Mouse (Mus musculus) midbrain, embryonic 11.5 days (tissue): ENCODE results near the gene Scube1. TPM values are rescaled to one million over a fixed set of nuclear protein-coding genes. Genes with fewer than 3 reads are reported as not detected.

ENCODE experiments used
- ATAC-seq: fragments of 200-750 bp; cut with Nextera tagmentation; 2 replicates; pipeline ENCODE4 v1.8.0; 2017; ENCODE audit warnings: moderate TSS enrichment, moderate library complexity; ENCODE audit not compliant: low FRiP score
- DNase-seq: peaks from one replicate; pipeline ENCODE4 v3.0.0; 2015; ENCODE audit warnings: low spot score; ENCODE audit errors: missing footprints
- H3K27ac ChIP-seq: fragments of 300-500 bp; sonication (generic); 2 replicates; pipeline ENCODE4 v1.5.1; 2014; ENCODE audit warnings: low read depth, low read length
- H3K27me3 ChIP-seq: fragments of 300-500 bp; sonication (generic); 2 replicates; pipeline ENCODE4 v1.6.1; 2014; ENCODE audit warnings: mild to moderate bottlenecking, low read length, moderate library complexity, mixed read lengths; ENCODE audit not compliant: control insufficient read depth, insufficient read depth
- H3K36me3 ChIP-seq: fragments of 300-500 bp; sonication (generic); 2 replicates; pipeline ENCODE4 v1.6.1; 2014; ENCODE audit warnings: mild to moderate bottlenecking, low read length, moderate library complexity, mixed read lengths; ENCODE audit not compliant: control insufficient read depth, insufficient read depth
- H3K4me1 ChIP-seq: fragments of 300-500 bp; sonication (generic); 2 replicates; pipeline ENCODE4 v1.6.1; 2014; ENCODE audit warnings: low read length; ENCODE audit not compliant: control insufficient read depth, insufficient read depth
- H3K4me2 ChIP-seq: fragments of 300-500 bp; sonication (generic); 2 replicates; pipeline ENCODE4 v1.6.1; 2014; ENCODE audit warnings: mild to moderate bottlenecking, moderate library complexity
- H3K4me3 ChIP-seq: fragments of 300-500 bp; sonication (generic); 2 replicates; pipeline ENCODE4 v1.5.1; 2014; ENCODE audit warnings: low read depth, low read length
- H3K9ac ChIP-seq: fragments of 300-500 bp; sonication (generic); 2 replicates; pipeline ENCODE4 v1.6.1; 2014; ENCODE audit warnings: low read length
- H3K9me3 ChIP-seq: fragments of 300-500 bp; sonication (generic); 2 replicates; pipeline ENCODE4 v1.6.1; 2016; ENCODE audit warnings: low read length; ENCODE audit not compliant: control insufficient read depth
- WGBS: fragments of 180-500 bp; shearing (Covaris S2); extraction: QIAGEN DNeasy Blood & Tissue Kit; methylation state at CpG from one replicate; pipeline ENCODE4 v1.1.7; 2014; 5-methylcytosine and 5-hydroxymethylcytosine counted together
- polyA plus RNA-seq: library from polyadenylated mRNA; unstranded; fragments of >200 nt; fragmentation: Nextera tagmentation; extraction: Ambion mirVana; gene quantifications from 2 replicates; pipeline ENCODE4 v1.2.1, GENCODE M21; 2014

The Scube1 gene
- polyA plus RNA-seq, 1 experiment from 2014 or later = 31.4 TPM

- no peak overlapping the region for H3K4me2 ChIP-seq
- H3K4me1 ChIP-seq = no peaks in the 10 kb centered on the region
- no peak overlapping the region for H3K9ac ChIP-seq
- H3K4me3 ChIP-seq = no peak overlapping the region
- no peaks in the 10 kb centered on the region for H3K9me3 ChIP-seq
- peaks cover 22% of the 10 kb centered on the region for H3K36me3 ChIP-seq
- DNase-seq = no peak
- H3K27me3 ChIP-seq = no peaks in the 10 kb centered on the region
- WGBS = 94% methylated on average over 6 of the region's 6 CpGs
- no peak overlapping the region for H3K27ac ChIP-seq
- ATAC-seq = no peak
Measured at GRCm38 (mm10) chr15:83574731-83575351, 150.0 kb downstream of the Scube1 start.

- H3K4me2 ChIP-seq = no peak overlapping the region
- DNase-seq (no peak), ATAC-seq (no peak)
- H3K27me3 ChIP-seq = no peaks in the 10 kb centered on the region
- no peak overlapping the region for H3K4me3 ChIP-seq
- no peak overlapping the region for H3K27ac ChIP-seq
- WGBS = 97% methylated on average over 12 of the region's 12 CpGs
- H3K36me3 ChIP-seq = peaks cover 17% of the 10 kb centered on the region
- no peak overlapping the region for H3K9ac ChIP-seq
- H3K9me3 ChIP-seq = no peaks in the 10 kb centered on the region
- no peaks in the 10 kb centered on the region for H3K4me1 ChIP-seq
Measured at GRCm38 (mm10) chr15:83573606-83574005, 151.2 kb downstream of the Scube1 start.

- 88% methylated on average over 4 of the region's 4 CpGs for WGBS
- DNase-seq (no peak), ATAC-seq (no peak)
- H3K4me1 ChIP-seq = no peaks in the 10 kb centered on the region
- no peak overlapping the region for H3K4me3 ChIP-seq
- no peaks in the 10 kb centered on the region for H3K9me3 ChIP-seq
- no peak overlapping the region for H3K4me2 ChIP-seq
- no peak overlapping the region for H3K9ac ChIP-seq
- no peaks in the 10 kb centered on the region; the same call in 1 of the 2 replicates for H3K27me3 ChIP-seq
- H3K27ac ChIP-seq = no peak overlapping the region
- H3K36me3 ChIP-seq = 0 out of 2 replicates have a peak, but pooled peaks cover 10% of the 10 kb centered on the region
Measured at GRCm38 (mm10) chr15:83572132-83572531, 152.7 kb downstream of the Scube1 start.

GRCm38 (mm10) chr15:83571636-83572035, 153.2 kb downstream of the Scube1 start:
- Histone ChIP-seq H3K4me3 (no peak overlapping the region), H3K4me1 (no peaks in the 10 kb centered on the region), H3K9ac (no peak overlapping the region), H3K27ac (no peak overlapping the region), H3K4me2 (no peak overlapping the region), H3K9me3 (no peaks in the 10 kb centered on the region), H3K27me3 (no peaks in the 10 kb centered on the region; the same call in 1 of the 2 replicates), H3K36me3 (0 out of 2 replicates have a peak, but pooled peaks cover 10% of the 10 kb centered on the region)
- 85% methylated on average over 5 of the region's 5 CpGs for WGBS
- no peak for DNase-seq
- ATAC-seq = no peak

- ATAC-seq = no peak
- no peak overlapping the region for H3K27ac ChIP-seq
- no peak overlapping the region for H3K9ac ChIP-seq
- H3K36me3 ChIP-seq = 0 out of 2 replicates have a peak, but pooled peaks cover 5% of the 10 kb centered on the region
- H3K4me2 ChIP-seq = no peak overlapping the region
- no peaks in the 10 kb centered on the region for H3K4me1 ChIP-seq
- H3K27me3 ChIP-seq = no peaks in the 10 kb centered on the region; the same call in 1 of the 2 replicates
- no peak for DNase-seq
- H3K4me3 ChIP-seq = no peak overlapping the region
- no peaks in the 10 kb centered on the region for H3K9me3 ChIP-seq
- WGBS = 73% methylated on average over 2 of the region's 2 CpGs
Measured at GRCm38 (mm10) chr15:83570641-83571040, 154.2 kb downstream of the Scube1 start.

- H3K4me1 ChIP-seq = no peaks in the 10 kb centered on the region
- H3K27me3 ChIP-seq = no peaks in the 10 kb centered on the region; the same call in 1 of the 2 replicates
- DNase-seq (no peak), ATAC-seq (no peak)
- H3K27ac ChIP-seq = no peak overlapping the region
- WGBS = 55% methylated on average over 11 of the region's 11 CpGs
- H3K36me3 ChIP-seq = 0 out of 2 replicates have a peak, but pooled peaks cover 2% of the 10 kb centered on the region
- H3K9ac ChIP-seq = no peak overlapping the region
- no peak overlapping the region for H3K4me3 ChIP-seq
- no peaks in the 10 kb centered on the region for H3K9me3 ChIP-seq
- no peak overlapping the region for H3K4me2 ChIP-seq
Measured at GRCm38 (mm10) chr15:83569682-83570081, 155.1 kb downstream of the Scube1 start.

GRCm38 (mm10) chr15:83568544-83568943, 156.3 kb downstream of the Scube1 start:
- no peaks in the 10 kb centered on the region for H3K9me3 ChIP-seq
- DNase-seq (no peak), ATAC-seq (no peak)
- WGBS = 94% methylated on average over 5 of the region's 5 CpGs
- peaks cover 6% of the 10 kb centered on the region for H3K4me1 ChIP-seq
- H3K4me3 ChIP-seq = no peak overlapping the region
- H3K27me3 ChIP-seq = no peaks in the 10 kb centered on the region; the same call in 1 of the 2 replicates
- no peaks in the 10 kb centered on the region for H3K36me3 ChIP-seq
- H3K4me2 ChIP-seq = no peak overlapping the region
- H3K9ac ChIP-seq = no peak overlapping the region
- no peak overlapping the region for H3K27ac ChIP-seq

- WGBS = 89% methylated on average over 3 of the region's 3 CpGs
- H3K36me3 ChIP-seq = no peaks in the 10 kb centered on the region
- no peak overlapping the region for H3K4me3 ChIP-seq
- no peak for ATAC-seq
- peaks cover 6% of the 10 kb centered on the region for H3K4me1 ChIP-seq
- H3K4me2 ChIP-seq = no peak overlapping the region
- no peak for DNase-seq
- no peaks in the 10 kb centered on the region; the same call in none of the 2 replicates for H3K27me3 ChIP-seq
- H3K27ac ChIP-seq = no peak overlapping the region
- H3K9ac ChIP-seq = no peak overlapping the region
- H3K9me3 ChIP-seq = no peaks in the 10 kb centered on the region
Measured at GRCm38 (mm10) chr15:83567728-83568127, 157.1 kb downstream of the Scube1 start.

GRCm38 (mm10) chr15:83566006-83566405, 158.8 kb downstream of the Scube1 start:
- no peak for DNase-seq
- no peak for ATAC-seq
- no peaks in the 10 kb centered on the region; the same call in none of the 2 replicates for H3K27me3 ChIP-seq

More at GRCm38 (mm10) chr15:83566006-83566405, 158.8 kb downstream of the Scube1 start:
- H3K4me3 ChIP-seq = no peak overlapping the region
- no peak overlapping the region for H3K27ac ChIP-seq
- no peaks in the 10 kb centered on the region for H3K9me3 ChIP-seq
- H3K9ac ChIP-seq = no peak overlapping the region
- H3K36me3 ChIP-seq = no peaks in the 10 kb centered on the region
- H3K4me1 ChIP-seq = peaks cover 6% of the 10 kb centered on the region
- 73% methylated on average over 5 of the region's 5 CpGs for WGBS
- H3K4me2 ChIP-seq = no peak overlapping the region
